Mouse (Mus musculus) forebrain, embryonic 15.5 days (tissue): ENCODE measurements around the gene Pacsin2. TPM values are rescaled to one million over a fixed set of nuclear protein-coding genes. Genes with fewer than 3 reads are reported as not detected.
A peak's percentile ranks its signal among the peaks of the same experiment; 100 is the strongest.

Experiments
- ATAC-seq: fragments of 200-750 bp; cut with Nextera tagmentation; replicated peaks from 2 replicates; pipeline ENCODE4 v1.8.0; 2017; ENCODE audit warnings: mild to moderate bottlenecking, moderate TSS enrichment, moderate library complexity
- H3K27ac ChIP-seq: fragments of 300-500 bp; sonication (generic); replicated peaks from 2 replicates; pipeline ENCODE4 v1.5.1; 2015; ENCODE audit warnings: mild to moderate bottlenecking, inconsistent platforms
- H3K27me3 ChIP-seq: fragments of 300-500 bp; sonication (generic); 2 replicates; pipeline ENCODE4 v1.6.1; 2015; ENCODE audit warnings: inconsistent platforms
- H3K36me3 ChIP-seq: fragments of 300-500 bp; sonication (generic); 2 replicates; pipeline ENCODE4 v1.6.1; 2015; ENCODE audit warnings: mild to moderate bottlenecking, inconsistent platforms
- H3K4me1 ChIP-seq: fragments of 300-500 bp; sonication (generic); 2 replicates; pipeline ENCODE4 v1.6.1; 2015; ENCODE audit warnings: inconsistent platforms
- H3K4me2 ChIP-seq: fragments of 300-500 bp; sonication (generic); replicated peaks from 2 replicates; pipeline ENCODE4 v1.6.1; 2015; ENCODE audit warnings: mild to moderate bottlenecking, inconsistent platforms
- H3K4me3 ChIP-seq: fragments of 300-500 bp; sonication (generic); 2 replicates; pipeline ENCODE4 v1.5.1; 2015; ENCODE audit warnings: mild to moderate bottlenecking, inconsistent platforms
- H3K9ac ChIP-seq: fragments of 300-500 bp; sonication (generic); replicated peaks from 2 replicates; pipeline ENCODE4 v1.6.1; 2015; ENCODE audit warnings: mild to moderate bottlenecking, inconsistent platforms
- H3K9me3 ChIP-seq: fragments of 300-500 bp; sonication (generic); 2 replicates; pipeline ENCODE4 v1.6.1; 2016; ENCODE audit warnings: inconsistent platforms
- WGBS: fragments of 180-500 bp; shearing (Covaris S2); methylation state at CpG from one replicate; pipeline ENCODE4 v1.1.7; 2015; ENCODE audit warnings: mixed read lengths; 5-methylcytosine and 5-hydroxymethylcytosine counted together
- polyA plus RNA-seq: library from polyadenylated mRNA; unstranded; fragments of >200 nt; fragmentation: Nextera tagmentation; extraction: Ambion mirVana; gene quantifications from 2 replicates; pipeline ENCODE4 v1.2.1, GENCODE M21; 2015

Pacsin2 gene
- polyA plus RNA-seq, 1 experiment from 2014 or later: 21.5 TPM

- no peak overlapping the region for H3K9ac ChIP-seq
- no peaks in the 10 kb centered on the region for H3K9me3 ChIP-seq
- 92% methylated on average over 1 of the region's 1 CpGs for WGBS
- H3K27me3 ChIP-seq: no peaks in the 10 kb centered on the region
- H3K36me3 ChIP-seq: no peaks in the 10 kb centered on the region
- no peaks in the 10 kb centered on the region for H3K4me1 ChIP-seq
- H3K4me2 ChIP-seq: no peak overlapping the region
- no peak overlapping the region for H3K4me3 ChIP-seq
- no peak for ATAC-seq
- no peak overlapping the region for H3K27ac ChIP-seq
These were observed 6.9 kb downstream of the Pacsin2 start for GRCm38 (mm10) chr15:83457541-83457940.

- 92% methylated on average over 5 of the region's 5 CpGs for WGBS
- Histone ChIP-seq H3K9me3 (no peaks in the 10 kb centered on the region), H3K27me3 (no peaks in the 10 kb centered on the region), H3K36me3 (no peaks in the 10 kb centered on the region), H3K9ac (no peak overlapping the region), H3K4me3 (no peak overlapping the region), H3K27ac (no peak overlapping the region), H3K4me2 (no peak overlapping the region), H3K4me1 (peaks cover 13% of the 10 kb centered on the region)
- no peak for ATAC-seq
These were observed 8.8 kb downstream of the Pacsin2 start for GRCm38 (mm10) chr15:83455637-83456036.

GRCm38 (mm10) chr15:83455034-83455433 lies 9.4 kb downstream of the Pacsin2 start:
- WGBS: 87% methylated on average over 3 of the region's 3 CpGs
- no peak overlapping the region for H3K27ac ChIP-seq
- no peak overlapping the region for H3K4me3 ChIP-seq
- H3K4me2 ChIP-seq: no peak overlapping the region
- peaks cover 13% of the 10 kb centered on the region for H3K4me1 ChIP-seq
- no peak for ATAC-seq
- no peaks in the 10 kb centered on the region for H3K27me3 ChIP-seq
- H3K36me3 ChIP-seq: no peaks in the 10 kb centered on the region
- H3K9me3 ChIP-seq: no peaks in the 10 kb centered on the region
- H3K9ac ChIP-seq: no peak overlapping the region

GRCm38 (mm10) chr15:83454419-83454818 lies 10.0 kb downstream of the Pacsin2 start:
- no peak overlapping the region for H3K4me3 ChIP-seq
- no peaks in the 10 kb centered on the region for H3K36me3 ChIP-seq
- H3K4me1 ChIP-seq: peaks cover 13% of the 10 kb centered on the region
- no peak overlapping the region for H3K27ac ChIP-seq
- no peaks in the 10 kb centered on the region for H3K27me3 ChIP-seq
- H3K4me2 ChIP-seq: no peak overlapping the region
- no peaks in the 10 kb centered on the region for H3K9me3 ChIP-seq
- ATAC-seq: no peak
- no peak overlapping the region for H3K9ac ChIP-seq
- 90% methylated on average over 7 of the region's 7 CpGs for WGBS

- no peak for ATAC-seq
- WGBS: 78% methylated on average over 3 of the region's 3 CpGs
- no peak overlapping the region for H3K27ac ChIP-seq
These were observed 10.5 kb downstream of the Pacsin2 start for GRCm38 (mm10) chr15:83453879-83454278.

GRCm38 (mm10) chr15:83452219-83452760 lies 12.1 kb downstream of the Pacsin2 start:
- H3K4me2 ChIP-seq: no peak overlapping the region
- peak overlapping the region; percentile 35; the same call in 1 of the 2 replicates for H3K27ac ChIP-seq
- no peak for ATAC-seq
- H3K27me3 ChIP-seq: no peaks in the 10 kb centered on the region
- H3K4me1 ChIP-seq: peaks cover 25% of the 10 kb centered on the region
- no peaks in the 10 kb centered on the region for H3K9me3 ChIP-seq
- WGBS: 86% methylated on average over 7 of the region's 7 CpGs
- H3K4me3 ChIP-seq: no peak overlapping the region
- H3K36me3 ChIP-seq: no peaks in the 10 kb centered on the region
- H3K9ac ChIP-seq: no peak overlapping the region

More at GRCm38 (mm10) chr15:83453879-83454278, 10.5 kb downstream of the Pacsin2 start:
- no peak overlapping the region for H3K9ac ChIP-seq
- H3K36me3 ChIP-seq: no peaks in the 10 kb centered on the region
- H3K9me3 ChIP-seq: no peaks in the 10 kb centered on the region
- no peak overlapping the region for H3K4me3 ChIP-seq
- H3K27me3 ChIP-seq: no peaks in the 10 kb centered on the region
- H3K4me2 ChIP-seq: no peak overlapping the region
- peaks cover 13% of the 10 kb centered on the region for H3K4me1 ChIP-seq

- H3K4me3 ChIP-seq: no peak overlapping the region
- ATAC-seq: 0 out of 2 replicates have a peak, but pooled peaks have one; percentile 23
- peaks cover 25% of the 10 kb centered on the region for H3K4me1 ChIP-seq
- 51% methylated on average over 7 of the region's 7 CpGs for WGBS
- no peak overlapping the region for H3K9ac ChIP-seq
- no peaks in the 10 kb centered on the region for H3K9me3 ChIP-seq
- no peaks in the 10 kb centered on the region for H3K27me3 ChIP-seq
- no peak overlapping the region for H3K4me2 ChIP-seq
- no peaks in the 10 kb centered on the region for H3K36me3 ChIP-seq
- H3K27ac ChIP-seq: peak overlapping the region; percentile 35; the same call in 1 of the 2 replicates
These were observed 12.7 kb downstream of the Pacsin2 start for GRCm38 (mm10) chr15:83451621-83452210.

- 85% methylated on average over 2 of the region's 2 CpGs for WGBS
- H3K27me3 ChIP-seq: no peaks in the 10 kb centered on the region
- no peak overlapping the region for H3K4me3 ChIP-seq
- no peak overlapping the region for H3K4me2 ChIP-seq
- H3K9me3 ChIP-seq: no peaks in the 10 kb centered on the region
- H3K36me3 ChIP-seq: no peaks in the 10 kb centered on the region
- H3K27ac ChIP-seq: no peak overlapping the region
- ATAC-seq: no peak
- no peak overlapping the region for H3K9ac ChIP-seq
- peaks cover 25% of the 10 kb centered on the region for H3K4me1 ChIP-seq
These were observed 14.4 kb downstream of the Pacsin2 start for GRCm38 (mm10) chr15:83450007-83450406.

GRCm38 (mm10) chr15:83448646-83449045 lies 15.8 kb downstream of the Pacsin2 start:
- Histone ChIP-seq H3K27ac (no peak overlapping the region), H3K4me1 (peaks cover 25% of the 10 kb centered on the region), H3K36me3 (no peaks in the 10 kb centered on the region), H3K4me2 (no peak overlapping the region), H3K9ac (no peak overlapping the region), H3K4me3 (no peak overlapping the region), H3K9me3 (no peaks in the 10 kb centered on the region), H3K27me3 (no peaks in the 10 kb centered on the region)
- no peak for ATAC-seq
- WGBS: 77% methylated on average over 5 of the region's 5 CpGs

- H3K9me3 ChIP-seq: no peaks in the 10 kb centered on the region
- 60% methylated on average over 10 of the region's 10 CpGs for WGBS
- no peaks in the 10 kb centered on the region for H3K27me3 ChIP-seq
- H3K4me3 ChIP-seq: no peak overlapping the region
- ATAC-seq: peak; percentile 71; the same call in 1 of the 2 replicates
- H3K36me3 ChIP-seq: no peaks in the 10 kb centered on the region
- no peak overlapping the region for H3K27ac ChIP-seq
- no peak overlapping the region for H3K9ac ChIP-seq
- peaks cover 25% of the 10 kb centered on the region for H3K4me1 ChIP-seq
- no peak overlapping the region for H3K4me2 ChIP-seq
These were observed 16.4 kb downstream of the Pacsin2 start for GRCm38 (mm10) chr15:83447791-83448544.

- H3K4me1 ChIP-seq: peaks cover 13% of the 10 kb centered on the region
- no peaks in the 10 kb centered on the region for H3K9me3 ChIP-seq
- H3K4me3 ChIP-seq: no peak overlapping the region
- no peak overlapping the region for H3K27ac ChIP-seq
- no peaks in the 10 kb centered on the region for H3K27me3 ChIP-seq
- H3K36me3 ChIP-seq: no peaks in the 10 kb centered on the region
- H3K9ac ChIP-seq: no peak overlapping the region
- no peak overlapping the region for H3K4me2 ChIP-seq
- WGBS: 95% methylated on average over 2 of the region's 2 CpGs
- ATAC-seq: no peak
These were observed 18.5 kb downstream of the Pacsin2 start for GRCm38 (mm10) chr15:83445908-83446307.

- Histone ChIP-seq H3K4me1 (peaks cover 13% of the 10 kb centered on the region), H3K9me3 (no peaks in the 10 kb centered on the region), H3K9ac (no peak overlapping the region), H3K4me3 (no peak overlapping the region), H3K4me2 (no peak overlapping the region), H3K27ac (no peak overlapping the region), H3K36me3 (no peaks in the 10 kb centered on the region), H3K27me3 (no peaks in the 10 kb centered on the region)
- WGBS: 65% methylated on average over 5 of the region's 5 CpGs
- ATAC-seq: no peak
These were observed 19.0 kb downstream of the Pacsin2 start for GRCm38 (mm10) chr15:83445383-83445782.
